Mouse (Mus musculus): Measurements from ENCODE around the gene T2. TPM values are rescaled to one million over a fixed set of nuclear protein-coding genes. Genes with fewer than 3 reads are reported as not detected.
A peak's percentile ranks its signal among the peaks of the same experiment; 100 is the strongest.
"Not testable (repeated sequence)": the region's sequence is repeated elsewhere in the genome, so short reads cannot be mapped to it uniquely, and the experiment has no call there.

The T2 gene
- polyA plus RNA-seq (2012; rRNA removed), result 0.11 TPM in 1 of 2 replicates, not detected in the other

DNA sequence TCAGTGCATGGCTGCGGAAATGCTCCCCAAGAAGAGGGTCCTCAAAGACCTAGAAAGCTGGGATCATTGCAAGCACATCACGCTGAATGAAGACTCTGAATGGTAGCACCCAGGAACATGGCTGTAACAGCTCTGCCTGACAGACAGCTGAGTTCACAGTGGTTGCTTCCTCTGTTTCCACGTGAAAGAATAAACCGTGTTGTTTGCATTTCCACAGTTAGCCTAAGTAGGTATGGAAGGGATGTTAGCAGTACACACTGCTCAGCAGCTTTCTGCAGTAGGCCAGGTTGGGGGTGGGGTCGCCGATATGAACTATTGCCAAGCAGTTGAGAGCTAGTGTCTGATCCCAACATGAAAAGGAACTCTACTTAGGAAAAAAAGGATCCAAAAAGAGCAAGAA, at the start of gene T2:
Gene T2 (plus strand): TSS at position 301 of the 400 bp plus-strand sequence.
- WGBS, result 86% methylated on average over 6 of the region's 6 CpGs
- H3K36me3 ChIP-seq (ENCODE audit: control insufficient read depth, insufficient read depth, low read length), result no peaks in the 10 kb centered on the region
- TF ChIP-seq CTCF (IDR thresholded peaks at IDR 0.05; ENCODE audit: extremely low read depth, insufficient read length, insufficient replicate concordance, low read depth, low read length), result no peak
- TF ChIP-seq POLR2A (IDR thresholded peaks at IDR 0.05; ENCODE audit: low read depth, low read length), result no peak

DNA sequence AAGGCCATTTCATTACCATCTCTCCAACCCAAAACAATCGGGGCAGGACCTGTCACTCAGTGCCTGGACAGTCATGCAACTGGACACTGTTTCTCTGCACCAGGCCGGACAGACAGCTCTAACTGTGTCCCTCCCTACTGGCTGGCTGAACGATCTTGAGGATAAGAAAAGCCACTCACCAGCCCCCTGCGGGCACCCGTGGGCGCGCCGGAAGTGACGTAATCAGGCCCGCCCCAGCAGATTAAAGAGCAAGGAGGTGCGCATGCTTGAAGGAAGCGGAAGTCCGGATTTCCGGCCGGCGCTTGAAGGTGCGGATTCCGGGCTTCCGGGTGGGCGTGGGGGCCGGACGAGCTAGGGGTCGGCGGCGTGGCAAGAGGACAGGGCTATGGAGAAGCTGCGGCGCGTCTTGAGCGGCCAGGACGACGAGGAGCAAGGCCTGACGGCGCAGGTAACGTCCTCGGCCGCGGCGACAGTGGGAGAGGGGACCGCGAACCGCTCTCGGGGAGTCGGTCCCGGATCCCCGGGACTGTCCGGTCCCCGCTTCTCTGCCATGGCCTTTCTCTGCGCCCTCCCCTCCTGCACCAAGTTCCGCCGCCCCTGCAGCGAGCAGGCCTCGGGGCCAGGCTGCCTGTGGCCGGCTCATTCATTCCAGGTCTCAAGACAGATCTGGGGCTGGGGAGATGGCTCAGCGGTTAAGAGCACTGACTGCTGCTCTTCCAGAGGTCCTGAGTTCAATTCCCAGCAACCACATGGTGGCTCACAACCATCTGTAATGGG, 44.8 kb upstream of the T2 start, which contains the start of gene Sft2d1:
Gene Sft2d1 (plus strand): TSS at position 265 of the 777 bp plus-strand sequence.
- H3K36me3 ChIP-seq (ENCODE audit: control insufficient read depth, insufficient read depth, low read length), result no peaks in the 10 kb centered on the region
- no peaks in the 10 kb centered on the region for H3K27me3 ChIP-seq (ENCODE audit: control insufficient read depth, insufficient read depth, low read length)
- peak within 1 kb of the TSS; percentile 99 for H3K4me3 ChIP-seq (ENCODE audit: low read depth, low read length)
- WGBS, result 1% methylated on average over 54 of the region's 54 CpGs
- TF ChIP-seq POLR2A (IDR thresholded peaks at IDR 0.05; ENCODE audit: low read depth, low read length), result peak; percentile 75; the same call in 1 of the 2 replicates
- TF ChIP-seq CTCF (IDR thresholded peaks at IDR 0.05; ENCODE audit: extremely low read depth, insufficient read length, insufficient replicate concordance, low read depth, low read length), result no peak
- H3K4me1 ChIP-seq (ENCODE audit: control insufficient read depth, insufficient read depth, insufficient read length, low read length), result peaks cover 11% of the 10 kb centered on the region; the same call in 1 of the 2 replicates
- H3K27ac ChIP-seq (ENCODE audit: insufficient read depth, low read depth, low read length), result peak within 1 kb of the TSS; percentile 71

More for the DNA sequence above, at the start of gene T2:
- no peaks in the 10 kb centered on the region for H3K4me1 ChIP-seq (ENCODE audit: control insufficient read depth, insufficient read depth, insufficient read length, low read length)
- no peak within 1 kb of the TSS for H3K4me3 ChIP-seq (ENCODE audit: low read depth, low read length)
- no peak within 1 kb of the TSS for H3K27ac ChIP-seq (ENCODE audit: insufficient read depth, low read depth, low read length)
- H3K27me3 ChIP-seq (ENCODE audit: control insufficient read depth, insufficient read depth, low read length), result no peaks in the 10 kb centered on the region

DNA sequence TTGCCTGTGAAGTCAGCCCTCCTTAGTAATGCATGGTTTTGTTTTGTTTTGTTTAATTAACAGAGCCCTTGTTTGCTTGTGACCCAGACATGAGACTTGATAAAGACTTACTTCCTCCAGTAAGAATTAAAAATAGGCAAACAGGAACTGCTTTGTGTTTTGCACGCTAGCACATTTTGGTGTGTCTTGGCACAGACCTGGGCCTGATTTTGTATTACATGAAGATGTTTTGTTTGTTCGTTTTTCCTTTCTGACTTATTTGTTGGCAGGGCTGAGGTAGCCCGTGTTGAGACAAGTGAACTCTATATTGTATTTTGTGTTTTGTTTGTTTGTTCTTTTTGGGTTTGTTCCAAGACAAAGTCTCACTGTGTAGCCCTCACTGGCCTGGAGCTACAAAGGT, 44.0 kb upstream of the T2 start:
- 9% methylated on average over 3 of the region's 3 CpGs for WGBS
- H3K4me1 ChIP-seq (ENCODE audit: control insufficient read depth, insufficient read depth, insufficient read length, low read length), result peaks cover 11% of the 10 kb centered on the region; the same call in 1 of the 2 replicates
- no peaks in the 10 kb centered on the region for H3K27me3 ChIP-seq (ENCODE audit: control insufficient read depth, insufficient read depth, low read length)
- TF ChIP-seq CTCF (IDR thresholded peaks at IDR 0.05; ENCODE audit: extremely low read depth, insufficient read length, insufficient replicate concordance, low read depth, low read length), result no peak
- no peak for TF ChIP-seq POLR2A (IDR thresholded peaks at IDR 0.05; ENCODE audit: low read depth, low read length)
- no peak overlapping the region for H3K27ac ChIP-seq (ENCODE audit: insufficient read depth, low read depth, low read length)
- peak overlapping the region; percentile 99 for H3K4me3 ChIP-seq (ENCODE audit: low read depth, low read length)
- no peaks in the 10 kb centered on the region for H3K36me3 ChIP-seq (ENCODE audit: control insufficient read depth, insufficient read depth, low read length)

DNA sequence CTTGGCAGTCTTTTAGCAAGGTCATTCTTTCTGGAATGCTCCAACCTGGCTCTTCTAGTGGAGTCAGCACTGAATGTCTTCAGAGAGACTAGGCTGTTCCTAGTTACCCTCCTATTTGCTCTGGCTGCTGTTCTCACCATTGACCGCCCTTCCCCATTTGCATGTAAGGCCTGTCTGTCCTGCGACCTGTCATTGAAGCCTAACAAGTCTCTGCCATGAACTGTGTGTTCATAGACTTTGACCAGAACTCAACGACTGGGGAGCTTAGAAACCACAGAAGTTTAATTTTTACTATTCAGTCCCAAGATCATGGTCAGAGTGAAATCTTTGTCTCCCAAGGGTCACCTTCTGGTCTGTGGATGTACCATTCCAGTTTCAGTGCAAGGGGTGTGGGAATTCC, 41.8 kb upstream of the T2 start:
- TF ChIP-seq POLR2A (IDR thresholded peaks at IDR 0.05; ENCODE audit: low read depth, low read length) (no peak), CTCF (IDR thresholded peaks at IDR 0.05; ENCODE audit: extremely low read depth, insufficient read length, insufficient replicate concordance, low read depth, low read length) (no peak)
- Histone ChIP-seq H3K4me3 (ENCODE audit: low read depth, low read length) (no peak overlapping the region), H3K27ac (ENCODE audit: insufficient read depth, low read depth, low read length) (no peak overlapping the region), H3K27me3 (ENCODE audit: control insufficient read depth, insufficient read depth, low read length) (no peaks in the 10 kb centered on the region), H3K4me1 (ENCODE audit: control insufficient read depth, insufficient read depth, insufficient read length, low read length) (peaks cover 14% of the 10 kb centered on the region; the same call in 1 of the 2 replicates), H3K36me3 (ENCODE audit: control insufficient read depth, insufficient read depth, low read length) (no peaks in the 10 kb centered on the region)
- 58% methylated on average over 3 of the region's 3 CpGs for WGBS

DNA sequence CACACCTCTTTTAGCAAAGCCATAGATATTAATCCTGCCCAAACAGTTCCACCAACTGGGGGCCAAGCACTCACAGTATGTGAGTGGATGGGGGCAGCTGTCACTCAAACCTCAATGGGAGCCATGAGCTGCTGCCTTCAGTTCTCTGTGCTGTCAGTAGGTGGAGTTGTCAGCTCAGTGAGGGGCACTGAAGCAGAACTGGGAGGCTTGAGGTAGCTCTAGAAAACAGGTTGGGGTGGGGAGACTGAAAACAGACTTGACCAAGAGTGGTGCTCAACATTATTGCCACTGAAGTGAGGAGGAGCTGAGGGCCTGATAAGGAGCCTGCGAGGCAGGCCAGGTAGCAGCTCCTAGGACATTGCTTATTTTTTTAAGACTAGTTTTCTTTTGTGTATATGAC, 39.5 kb upstream of the T2 start:
- Histone ChIP-seq H3K4me3 (ENCODE audit: low read depth, low read length) (no peak overlapping the region), H3K27me3 (ENCODE audit: control insufficient read depth, insufficient read depth, low read length) (no peaks in the 10 kb centered on the region), H3K36me3 (ENCODE audit: control insufficient read depth, insufficient read depth, low read length) (no peaks in the 10 kb centered on the region), H3K4me1 (ENCODE audit: control insufficient read depth, insufficient read depth, insufficient read length, low read length) (peaks cover 14% of the 10 kb centered on the region; the same call in 1 of the 2 replicates), H3K27ac (ENCODE audit: insufficient read depth, low read depth, low read length) (no peak overlapping the region)
- 45% methylated on average over 1 of the region's 1 CpGs for WGBS
- TF ChIP-seq CTCF (IDR thresholded peaks at IDR 0.05; ENCODE audit: extremely low read depth, insufficient read length, insufficient replicate concordance, low read depth, low read length) (no peak), POLR2A (IDR thresholded peaks at IDR 0.05; ENCODE audit: low read depth, low read length) (no peak)

DNA sequence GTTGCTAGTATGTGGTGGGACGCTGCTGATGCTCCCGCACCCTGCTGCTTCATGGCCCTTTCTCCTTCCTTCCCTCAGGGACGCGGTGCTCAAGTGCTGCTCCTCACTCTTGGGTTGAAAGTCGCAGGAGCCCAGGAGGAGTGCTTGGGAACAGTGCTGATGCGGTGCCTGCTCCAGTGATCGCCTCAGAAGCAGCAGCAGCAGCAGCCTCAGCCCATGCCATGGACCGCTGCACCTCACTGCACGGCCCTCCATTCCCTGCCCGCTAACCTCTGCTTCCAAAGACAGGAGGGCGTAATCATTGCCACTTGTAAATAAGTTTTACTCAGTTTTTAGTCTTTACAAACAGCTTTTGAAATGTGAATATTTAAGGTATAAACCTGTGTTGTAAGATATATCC, 28.9 kb upstream of the T2 start:
- not testable (repeated sequence) for H3K4me1 ChIP-seq (ENCODE audit: control insufficient read depth, insufficient read depth, insufficient read length, low read length); H3K4me3 ChIP-seq (ENCODE audit: low read depth, low read length); H3K27me3 ChIP-seq (ENCODE audit: control insufficient read depth, insufficient read depth, low read length); H3K27ac ChIP-seq (ENCODE audit: insufficient read depth, low read depth, low read length)
- 96% methylated on average over 11 of the region's 11 CpGs for WGBS
- peaks cover 14% of the 10 kb centered on the region for H3K36me3 ChIP-seq (ENCODE audit: control insufficient read depth, insufficient read depth, low read length)

DNA sequence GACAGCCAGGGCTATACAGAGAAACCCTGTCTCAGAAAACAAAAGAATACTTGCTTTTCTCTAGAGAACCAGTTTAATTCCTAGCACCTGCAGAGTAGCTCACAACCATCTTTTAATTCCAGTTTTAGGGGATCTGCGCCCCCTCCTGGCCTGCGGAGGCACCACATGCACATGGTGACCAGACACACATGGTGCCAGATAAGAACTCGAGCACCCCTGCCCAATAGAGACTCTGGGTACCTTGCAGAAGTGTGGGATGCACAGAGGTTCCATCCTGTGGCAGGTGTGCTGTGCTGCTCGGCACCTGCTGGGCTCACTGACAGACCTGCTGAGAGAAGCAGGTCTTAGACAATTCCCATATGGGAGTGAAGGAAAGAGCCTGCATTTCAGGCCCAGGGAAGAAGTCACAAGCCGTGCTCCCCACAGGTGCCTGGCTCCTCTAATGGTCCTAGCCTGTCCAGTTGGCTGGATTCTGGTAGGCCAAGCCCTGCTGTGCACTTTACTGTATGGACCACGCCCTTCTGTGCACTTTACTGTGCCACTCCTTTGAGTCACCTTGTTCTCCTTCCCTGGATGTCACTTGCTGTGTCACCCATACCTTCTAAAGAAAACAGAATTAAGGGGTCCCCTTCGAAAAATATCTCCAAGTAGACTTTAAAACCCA, 27.1 kb upstream of the T2 start:
- WGBS, result 69% methylated on average over 7 of the region's 7 CpGs

More for the DNA sequence above, 27.1 kb upstream of the T2 start:
- H3K4me1 ChIP-seq (ENCODE audit: control insufficient read depth, insufficient read depth, insufficient read length, low read length), result peaks cover 3% of the 10 kb centered on the region; the same call in 1 of the 2 replicates
- H3K27me3 ChIP-seq (ENCODE audit: control insufficient read depth, insufficient read depth, low read length), result no peaks in the 10 kb centered on the region
- H3K27ac ChIP-seq (ENCODE audit: insufficient read depth, low read depth, low read length), result no peak overlapping the region
- H3K36me3 ChIP-seq (ENCODE audit: control insufficient read depth, insufficient read depth, low read length), result peaks cover 12% of the 10 kb centered on the region
- TF ChIP-seq CTCF (IDR thresholded peaks at IDR 0.05; ENCODE audit: extremely low read depth, insufficient read length, insufficient replicate concordance, low read depth, low read length) (no peak), POLR2A (IDR thresholded peaks at IDR 0.05; ENCODE audit: low read depth, low read length) (no peak)
- H3K4me3 ChIP-seq (ENCODE audit: low read depth, low read length), result no peak overlapping the region
